In genomic region chr8:106210035-106210731, GRCm38 (mm10) we compare ENCODE assay signal across 8 mouse cellular contexts. TPM values are rescaled to one million over a fixed set of nuclear protein-coding genes. Genes with fewer than 3 reads are reported as not detected.
A peak's percentile ranks its signal among the peaks of the same experiment; 100 is the strongest.
DNase-seq lines count a peak whose midpoint lies in the region; TF ChIP-seq lines count a peak whose summit lies in the region.

No protein-coding gene starts in this region.

- H3K4me3 ChIP-seq in embryonic fibroblast, embryonic 13.5 days (ENCODE audit: insufficient read depth, low read length) = peak overlapping the region; percentile 87
- peak overlapping the region; percentile 79 for H3K4me3 ChIP-seq in macrophage (ENCODE audit: inconsistent target)

- peak; percentile 29 for DNase-seq in adrenal gland, postnatal 14 days
- no peak for DNase-seq in adrenal gland, postnatal 4 days (ENCODE audit: low spot score in 2 of 2)
- DNase-seq in spleen, adult 12 weeks (ENCODE audit: low spot score) = peak; percentile 2
- DNase-seq in spleen, adult 18-20 months = no peak
- peak; percentile 62 for DNase-seq in induced T-regulatory cell, adult 2 months (ENCODE audit: low read depth)
- peak; percentile 5 for DNase-seq in yolk sac, embryonic 10.5 days (ENCODE audit: low spot score)

- peaks cover 61% of the 10 kb centered on the region for H3K79me2 ChIP-seq in macrophage (ENCODE audit: inconsistent target)

- no peak for TF ChIP-seq CTCF in embryonic fibroblast, embryonic 13.5 days (IDR thresholded peaks at IDR 0.05; ENCODE audit: borderline replicate concordance, insufficient read depth, low read length)

- WGBS in macrophage (ENCODE audit: missing documents) = under 1% methylated on average over 35 of the region's 35 CpGs

- H3K27ac ChIP-seq in embryonic fibroblast, embryonic 13.5 days (ENCODE audit: insufficient read depth, low read length) = peak overlapping the region; percentile 76
- H3K27ac ChIP-seq in macrophage = peak overlapping the region; percentile 49

- peak; percentile 67 for TF ChIP-seq POLR2A in embryonic fibroblast, embryonic 13.5 days (IDR thresholded peaks at IDR 0.05; ENCODE audit: low read depth, low read length)

- H3K36me3 ChIP-seq in macrophage (ENCODE audit: inconsistent target) = peaks cover 6% of the 10 kb centered on the region; the same call in 1 of the 2 replicates

- no peaks in the 10 kb centered on the region for H3K4me1 ChIP-seq in embryonic fibroblast, embryonic 13.5 days (ENCODE audit: control insufficient read depth, insufficient read depth, low read length)

RNA-seq across cellular contexts. Expression of gene Slc7a6os, which starts 0.6 kb away (rescaled TPM):
- total RNA-seq in adrenal gland, postnatal 14 days (2021) = 23.3 and 28.1 TPM in 2 replicates
- total RNA-seq in adrenal gland, postnatal 4 days (2021) = 10 to 100 TPM; 34.1 to 38.0 TPM
- 31.1 and 34.0 TPM in 2 replicates for polyA plus RNA-seq in embryonic fibroblast, embryonic 13.5 days (2011; ENCODE audit: insufficient read length, low read depth, missing spikeins)
- total RNA-seq in macrophage (2018; cell fraction: chromatin; rRNA removed) = 100 to 1,000 TPM in 1 of 26 experiments, 10 to 100 TPM in 25; 47.2 to 110 (median 65.9) TPM
- 10 to 100 TPM; 16.5 to 30.5 (median 23.5) TPM for total RNA-seq in macrophage (2018; cell fraction: cytosol; rRNA removed)
- total RNA-seq in macrophage (2018; cell fraction: nucleus; rRNA removed) = 100 to 1,000 TPM in 2 of 26 experiments, 10 to 100 TPM in 24; 34.0 to 117 (median 67.3) TPM
- 28.1 to 38.1 TPM (median 29.3 TPM) in 3 replicates for polyA plus RNA-seq in macrophage (2018)

RNA-seq across cellular contexts. Expression of gene Prmt7, which starts 0.6 kb away (rescaled TPM):
- total RNA-seq in adrenal gland, postnatal 14 days (2021) = 22.7 and 26.8 TPM in 2 replicates
- 10 to 100 TPM; 28.2 to 29.8 TPM for total RNA-seq in adrenal gland, postnatal 4 days (2021)
- polyA plus RNA-seq in embryonic fibroblast, embryonic 13.5 days (2011; ENCODE audit: insufficient read length, low read depth, missing spikeins) = 33.6 and 40.3 TPM in 2 replicates
- 10 to 100 TPM in 24 of 26 experiments, 1 to 10 TPM in 2; 6.7 to 66.1 (median 20.5) TPM for total RNA-seq in macrophage (2018; cell fraction: chromatin; rRNA removed)
- 10 to 100 TPM in 15 of 26 experiments, 1 to 10 TPM in 11; 6.6 to 15.0 (median 10.6) TPM for total RNA-seq in macrophage (2018; cell fraction: cytosol; rRNA removed)
- total RNA-seq in macrophage (2018; cell fraction: nucleus; rRNA removed) = 10 to 100 TPM in 18 of 26 experiments, 1 to 10 TPM in 8; 5.4 to 55.3 (median 12.9) TPM
- 9.7 to 30.4 TPM (median 17.5 TPM) in 3 replicates for polyA plus RNA-seq in macrophage (2018)

RNA-seq across cellular contexts. Expression of gene Slc7a6, which starts 41.5 kb away (rescaled TPM):
- total RNA-seq in adrenal gland, postnatal 14 days (2021) = 30.3 and 38.3 TPM in 2 replicates
- 10 to 100 TPM; 21.0 to 25.3 TPM for total RNA-seq in adrenal gland, postnatal 4 days (2021)
- 57.4 and 59.3 TPM in 2 replicates for polyA plus RNA-seq in embryonic fibroblast, embryonic 13.5 days (2011; ENCODE audit: insufficient read length, low read depth, missing spikeins)
- total RNA-seq in macrophage (2018; cell fraction: chromatin; rRNA removed) = 10 to 100 TPM in 13 of 26 experiments, 1 to 10 TPM in 13; 4.6 to 16.6 (median 9.9) TPM
- total RNA-seq in macrophage (2018; cell fraction: cytosol; rRNA removed) = 1 to 10 TPM; 3.3 to 5.8 (median 4.6) TPM
- 10 to 100 TPM in 13 of 26 experiments, 1 to 10 TPM in 13; 3.4 to 26.8 (median 9.7) TPM for total RNA-seq in macrophage (2018; cell fraction: nucleus; rRNA removed)
- 4.4 to 10.2 TPM (median 4.9 TPM) in 3 replicates for polyA plus RNA-seq in macrophage (2018)

RNA-seq across cellular contexts. Expression of gene Pla2g15, which starts 60.0 kb away (rescaled TPM):
- 13.5 and 18.6 TPM in 2 replicates for total RNA-seq in adrenal gland, postnatal 14 days (2021)
- total RNA-seq in adrenal gland, postnatal 4 days (2021) = 10 to 100 TPM; 17.3 to 17.6 TPM
- 30.0 and 40.9 TPM in 2 replicates for polyA plus RNA-seq in embryonic fibroblast, embryonic 13.5 days (2011; ENCODE audit: insufficient read length, low read depth, missing spikeins)
- 10 to 100 TPM in 23 of 26 experiments, 1 to 10 TPM in 3; 6.3 to 91.3 (median 35.9) TPM for total RNA-seq in macrophage (2018; cell fraction: chromatin; rRNA removed)
- 100 to 1,000 TPM in 25 of 26 experiments, 10 to 100 TPM in 1; 99.8 to 275 (median 173) TPM for total RNA-seq in macrophage (2018; cell fraction: cytosol; rRNA removed)
- total RNA-seq in macrophage (2018; cell fraction: nucleus; rRNA removed) = 100 to 1,000 TPM in 25 of 26 experiments, 10 to 100 TPM in 1; 43.3 to 265 (median 215) TPM
- 132 to 176 TPM (median 135 TPM) in 3 replicates for polyA plus RNA-seq in macrophage (2018)

Comparison
In these comparisons a context has a peak if more than half of its experiments do, and no peak if none do; other contexts are left out.
1. DNase-seq: peak in adrenal gland, postnatal 14 days (single experiment), spleen, adult 12 weeks (single experiment), induced T-regulatory cell, adult 2 months (single experiment) and yolk sac, embryonic 10.5 days (single experiment); none in adrenal gland, postnatal 4 days (0 of 2) and spleen, adult 18-20 months (0 of 2).